Mouse (Mus musculus) liver, embryonic 14.5 days (tissue): ENCODE data around the gene Gm21887.

Source experiments
- CTCF ChIP-seq: IDR thresholded peaks from 2 replicates; pipeline ENCODE4 v1.5.1; 2016; ENCODE audit warnings: antibody characterized with exemption, low read depth, control low read depth
- EP300 ChIP-seq: IDR thresholded peaks from 2 replicates; pipeline ENCODE4 v1.6.1; 2016; ENCODE audit warnings: antibody characterized with exemption, low read depth

- TF ChIP-seq CTCF (no peak), EP300 (no peak)
Observed at GRCm38 (mm10) chrX:169980809-169981289, 28.6 kb upstream of the Gm21887 start.
